Mouse (Mus musculus): ENCODE data around the gene Mvb12b.

The Mvb12b gene

GRCm38 (mm10) chr2:33701446-33701815, 186.3 kb downstream of the Mvb12b start:
- in situ Hi-C loops (cut with MboI, MseI), result no loop called here

- in situ Hi-C loops (cut with MboI, MseI), result no loop called here
Measured at GRCm38 (mm10) chr2:33700581-33701445, 186.9 kb downstream of the Mvb12b start.

- in situ Hi-C loops (cut with MboI, MseI), result no loop called here
Measured at GRCm38 (mm10) chr2:33698898-33699297, 188.8 kb downstream of the Mvb12b start.

GRCm38 (mm10) chr2:33696428-33696827, 191.3 kb downstream of the Mvb12b start:
- in situ Hi-C loops (cut with MboI, MseI), result no loop called here

GRCm38 (mm10) chr2:33693931-33694330, 193.8 kb downstream of the Mvb12b start:
- in situ Hi-C loops (cut with MboI, MseI), result no loop called here

GRCm38 (mm10) chr2:33689880-33690462, 197.8 kb downstream of the Mvb12b start:
- in situ Hi-C loops (cut with MboI, MseI), result no loop called here

- in situ Hi-C loops (cut with MboI, MseI), result no loop called here
Measured at GRCm38 (mm10) chr2:33689155-33689879, 198.4 kb downstream of the Mvb12b start.

GRCm38 (mm10) chr2:33683594-33683993, 204.2 kb downstream of the Mvb12b start:
- in situ Hi-C loops (cut with MboI, MseI), result no loop called here

GRCm38 (mm10) chr2:33683095-33683494, 204.7 kb downstream of the Mvb12b start:
- in situ Hi-C loops (cut with MboI, MseI), result no loop called here

GRCm38 (mm10) chr2:33682219-33682618, 205.5 kb downstream of the Mvb12b start:
- in situ Hi-C loops (cut with MboI, MseI), result no loop called here
